Mouse (Mus musculus) embryonic stem cell, embryonic (primary cell): ENCODE data around the gene Pkn3.

Experiments
- CTCF ChIA-PET, 4 experiments: fragments of 300-600 bp in 2 of 4; fragments of 350-600 bp in 2 of 4; sonication (Branson Sonifier 250); formaldehyde crosslinking; loops; one replicate each; lab custom pipeline; 2022; ENCODE audit warnings: inconsistent platforms in 2 of 4; lab: Charles Lee
- POLR2A ChIA-PET, 4 experiments: fragments of 300-600 bp in 2 of 4; fragments of 350-600 bp in 2 of 4; sonication (Branson Sonifier 250); formaldehyde crosslinking; loops; one replicate each; lab custom pipeline; 2022; ENCODE audit warnings: antibody characterized with exemption in 4 of 4, inconsistent platforms in 1 of 4; lab: Charles Lee

Pkn3 gene

GRCm38 (mm10) chr2:30075625-30076024 is 1.9 kb upstream of the Pkn3 start:
- POLR2A ChIA-PET: interaction anchor here in 3 of 4 experiments (0.7 to 4.8 kb wide), 14 partner anchors 9 to 343 kb away, joined by 3 to 67 read pairs (median 8); partner anchors contain the start of genes Set (in 1 of the 3) and Wdr34 (in 1 of the 3)
- CTCF ChIA-PET: no interaction called here

GRCm38 (mm10) chr2:30076439-30076838 is 1.0 kb upstream of the Pkn3 start:
- ChIA-PET POLR2A (interaction anchor here (0.6 to 4.8 kb wide), 14 partner anchors 12 to 259 kb away, joined by 3 to 67 read pairs (median 6); partner anchors contain the start of genes Set (in 1 of the 4) and Wdr34 (in 1 of the 4)), CTCF (interaction anchor here in 1 of 4 experiments (0.7 to 1.5 kb wide), 2 partner anchors 317 to 370 kb away, joined by 3 to 4 read pairs; partner anchors contain the start of gene Gm13547)

GRCm38 (mm10) chr2:30076959-30077358 is 525 bp upstream of the Pkn3 start:
- ChIA-PET POLR2A (interaction anchor here (0.5 to 5.4 kb wide), 29 partner anchors 9 to 308 kb away, joined by 3 to 52 read pairs (median 4); partner anchors contain the start of genes Zdhhc12 (in 2 of the 4), Endog (in 1 of the 4), Set (in 1 of the 4) and Tbc1d13 (in 1 of the 4)), CTCF (interaction anchor here (0.6 to 3.8 kb wide), 32 partner anchors 9 to 706 kb away, joined by 3 to 23 read pairs (median 3); partner anchors contain the start of genes Zdhhc12 (in 2 of the 4), Endog (in 1 of the 4), Gm13547 (in 1 of the 4) and Set (in 1 of the 4))

- ChIA-PET POLR2A (interaction anchor here (0.5 to 5.4 kb wide), 30 partner anchors 9 to 314 kb away, joined by 3 to 52 read pairs (median 4); partner anchors contain the start of genes Tbc1d13 (in 2 of the 4), Dolpp1 (in 1 of the 4), Wdr34 (in 1 of the 4) and Zdhhc12 (in 1 of the 4)), CTCF (interaction anchor here (0.9 to 3.8 kb wide), 9 partner anchors 9 to 117 kb away, joined by 3 to 23 read pairs (median 3); partner anchors contain the start of gene Zdhhc12 (in 2 of the 4))
Observed at GRCm38 (mm10) chr2:30078349-30078712, 847 bp downstream of the Pkn3 start.

GRCm38 (mm10) chr2:30078760-30079159 is 1.3 kb downstream of the Pkn3 start:
- ChIA-PET POLR2A (interaction anchor here (0.5 to 5.4 kb wide), 39 partner anchors 8 to 314 kb away, joined by 3 to 52 read pairs (median 5); partner anchors contain the start of genes Tbc1d13 (in 2 of the 4), Wdr34 (in 2 of the 4), Dolpp1 (in 1 of the 4) and Miga2 (in 1 of the 4)), CTCF (interaction anchor here in 3 of 4 experiments (0.9 to 3.8 kb wide), 11 partner anchors 9 to 156 kb away, joined by 3 to 23 read pairs (median 3); partner anchors contain the start of gene Zdhhc12 (in 1 of the 3))

- ChIA-PET CTCF (interaction anchor here (0.8 to 3.8 kb wide), 11 partner anchors 7 to 854 kb away, joined by 3 to 23 read pairs (median 5); partner anchors contain the start of genes Zdhhc12 (in 2 of the 4) and Spout1 (in 1 of the 4)), POLR2A (interaction anchor here (0.6 to 5.4 kb wide), 33 partner anchors 8 to 284 kb away, joined by 3 to 52 read pairs (median 6); partner anchors contain the start of genes Tbc1d13 (in 2 of the 4), Wdr34 (in 2 of the 4), Zdhhc12 (in 2 of the 4) and Miga2 (in 1 of the 4))
Observed at GRCm38 (mm10) chr2:30080181-30080800, 2.8 kb downstream of the Pkn3 start.

GRCm38 (mm10) chr2:30084113-30084512 is 6.6 kb downstream of the Pkn3 start:
- CTCF ChIA-PET: interaction anchor here in 3 of 4 experiments (0.7 to 1.7 kb wide), 3 partner anchors 54 to 78 kb away, joined by 4 to 5 read pairs (median 5); no protein-coding TSS in a partner anchor
- POLR2A ChIA-PET: interaction anchor here in 3 of 4 experiments (0.5 to 4.2 kb wide), 28 partner anchors 10 to 333 kb away, joined by 3 to 18 read pairs (median 4); partner anchors contain the start of genes Zdhhc12 (in 3 of the 3), Tbc1d13 (in 2 of the 3), Endog (in 1 of the 3) and Sptan1 (in 1 of the 3)

GRCm38 (mm10) chr2:30084632-30085031 is 7.1 kb downstream of the Pkn3 start:
- ChIA-PET POLR2A (interaction anchor here in 3 of 4 experiments (0.5 to 4.2 kb wide), 28 partner anchors 9 to 1851 kb away, joined by 3 to 18 read pairs (median 4); partner anchors contain the start of genes Zdhhc12 (in 3 of the 3), Tbc1d13 (in 2 of the 3), Endog (in 1 of the 3) and Sptan1 (in 1 of the 3)), CTCF (interaction anchor here in 3 of 4 experiments (0.7 to 1.7 kb wide), 3 partner anchors 53 to 77 kb away, joined by 4 to 5 read pairs (median 5); no protein-coding TSS in a partner anchor)

- CTCF ChIA-PET: interaction anchor here in 3 of 4 experiments (0.6 to 2.4 kb wide), 5 partner anchors 9 to 199 kb away, joined by 3 to 17 read pairs (median 5); partner anchors contain the start of gene Pkn3 (in 2 of the 3)
- POLR2A ChIA-PET: interaction anchor here (0.7 to 5.3 kb wide), 15 partner anchors 8 to 197 kb away, joined by 3 to 26 read pairs (median 4); partner anchors contain the start of gene Tbc1d13 (in 1 of the 4)
Observed at GRCm38 (mm10) chr2:30087310-30087709, 9.8 kb downstream of the Pkn3 start.

- CTCF ChIA-PET: interaction anchor here in 1 of 4 experiments (1.1 kb wide), 2 partner anchors 14 kb away, joined by 3 to 4 read pairs; partner anchors contain the start of gene Pkn3
- POLR2A ChIA-PET: interaction anchor here in 2 of 4 experiments (0.7 to 2.9 kb wide), 13 partner anchors 9 to 201 kb away, joined by 3 to 12 read pairs (median 4); partner anchors contain the start of genes Endog (in 1 of the 2), Tbc1d13 (in 1 of the 2) and Wdr34 (in 1 of the 2)
Observed at GRCm38 (mm10) chr2:30091521-30091920, 14.0 kb downstream of the Pkn3 start.

GRCm38 (mm10) chr2:30092280-30092918 is 14.9 kb downstream of the Pkn3 start:
- ChIA-PET CTCF (interaction anchor here in 3 of 4 experiments (0.8 to 1.2 kb wide), 4 partner anchors 14 to 69 kb away, joined by 3 to 4 read pairs (median 3); partner anchors contain the start of gene Pkn3 (in 2 of the 3)), POLR2A (interaction anchor here in 3 of 4 experiments (0.5 to 2.2 kb wide), 24 partner anchors 9 to 202 kb away, joined by 3 to 12 read pairs (median 4); partner anchors contain the start of genes Wdr34 (in 2 of the 3), Endog (in 1 of the 3), Kyat1 (in 1 of the 3) and Phyhd1 (in 1 of the 3))

GRCm38 (mm10) chr2:30093471-30094207 is 16.2 kb downstream of the Pkn3 start, which contains the start of gene Zdhhc12:
TSS of gene Zdhhc12 (minus strand) at chr2:30093648.
- CTCF ChIA-PET: interaction anchor here (0.6 to 1.8 kb wide), 12 partner anchors 14 to 342 kb away, joined by 3 to 23 read pairs (median 4); partner anchors contain the start of genes Pkn3 (in 2 of the 4) and Spout1 (in 1 of the 4)
- POLR2A ChIA-PET: interaction anchor here in 3 of 4 experiments (0.5 to 2.6 kb wide), 68 partner anchors 9 to 714 kb away, joined by 3 to 38 read pairs (median 4); partner anchors contain the start of genes Endog (in 3 of the 3), Kyat1 (in 2 of the 3), Pkn3 (in 2 of the 3) and Tbc1d13 (in 2 of the 3)

- ChIA-PET CTCF (interaction anchor here in 3 of 4 experiments (0.6 to 1.8 kb wide), 12 partner anchors 15 to 428 kb away, joined by 3 to 23 read pairs (median 4); partner anchors contain the start of genes Pkn3 (in 2 of the 3) and Spout1 (in 1 of the 3)), POLR2A (interaction anchor here in 3 of 4 experiments (0.5 to 2.6 kb wide), 68 partner anchors 10 to 713 kb away, joined by 3 to 38 read pairs (median 4); partner anchors contain the start of genes Endog (in 3 of the 3), Kyat1 (in 2 of the 3), Pkn3 (in 2 of the 3) and Tbc1d13 (in 2 of the 3))
Observed at GRCm38 (mm10) chr2:30094208-30094588, 16.7 kb downstream of the Pkn3 start.

- POLR2A ChIA-PET: interaction anchor here in 2 of 4 experiments (0.7 to 2.6 kb wide), 10 partner anchors 11 to 54 kb away, joined by 3 to 38 read pairs (median 8); partner anchors contain the start of genes Pkn3 (in 1 of the 2), Tbc1d13 (in 1 of the 2) and Wdr34 (in 1 of the 2)
- CTCF ChIA-PET: interaction anchor here in 3 of 4 experiments (0.5 to 1.8 kb wide), 7 partner anchors 10 to 64 kb away, joined by 3 to 5 read pairs (median 3); partner anchors contain the start of gene Pkn3 (in 1 of the 3)
Observed at GRCm38 (mm10) chr2:30095882-30096527, 18.5 kb downstream of the Pkn3 start.
